Mouse (Mus musculus): ENCODE results near the gene Tmed10.

The Tmed10 gene

GRCm38 (mm10) chr12:85374561-85375272 is at the start of gene Tmed10:
TSS of gene Tmed10 (minus strand) at chr12:85374847.
- DNase-seq = peak; percentile 94

- no peak for DNase-seq
Measured at GRCm38 (mm10) chr12:85423236-85423635, 48.6 kb upstream of the Tmed10 start.

- DNase-seq = peak; percentile 37
Measured at GRCm38 (mm10) chr12:85422536-85422935, 47.9 kb upstream of the Tmed10 start.

GRCm38 (mm10) chr12:85420945-85421344 is 46.3 kb upstream of the Tmed10 start:
- no peak for DNase-seq

GRCm38 (mm10) chr12:85417845-85418244 is 43.2 kb upstream of the Tmed10 start:
- peak; percentile 77 for DNase-seq

GRCm38 (mm10) chr12:85416298-85416697 is 41.7 kb upstream of the Tmed10 start:
- DNase-seq = no peak

GRCm38 (mm10) chr12:85415876-85416275 is 41.2 kb upstream of the Tmed10 start:
- DNase-seq = no peak

GRCm38 (mm10) chr12:85411136-85411535 is 36.5 kb upstream of the Tmed10 start:
- DNase-seq = no peak

- no peak for DNase-seq
Measured at GRCm38 (mm10) chr12:85397960-85398272, 23.3 kb upstream of the Tmed10 start.

- no peak for DNase-seq
Measured at GRCm38 (mm10) chr12:85397063-85397959, 22.7 kb upstream of the Tmed10 start.

GRCm38 (mm10) chr12:85393981-85394380 is 19.3 kb upstream of the Tmed10 start:
- no peak for DNase-seq

- no peak for DNase-seq
Measured at GRCm38 (mm10) chr12:85393526-85393925, 18.9 kb upstream of the Tmed10 start.

GRCm38 (mm10) chr12:85391148-85391547 is 16.5 kb upstream of the Tmed10 start:
- no peak for DNase-seq

- no peak for DNase-seq
Measured at GRCm38 (mm10) chr12:85389204-85390185, 14.8 kb upstream of the Tmed10 start.

GRCm38 (mm10) chr12:85385995-85386375 is 11.3 kb upstream of the Tmed10 start:
- DNase-seq = no peak

- DNase-seq = no peak
Measured at GRCm38 (mm10) chr12:85385329-85385994, 10.8 kb upstream of the Tmed10 start.

GRCm38 (mm10) chr12:85382761-85383680 is 8.4 kb upstream of the Tmed10 start:
- DNase-seq = no peak

GRCm38 (mm10) chr12:85381570-85381969 is 6.9 kb upstream of the Tmed10 start:
- no peak for DNase-seq

- no peak for DNase-seq
Measured at GRCm38 (mm10) chr12:85380942-85381341, 6.3 kb upstream of the Tmed10 start.

- DNase-seq = no peak
Measured at GRCm38 (mm10) chr12:85380308-85380707, 5.7 kb upstream of the Tmed10 start.

GRCm38 (mm10) chr12:85378271-85378670 is 3.6 kb upstream of the Tmed10 start:
- DNase-seq = no peak

Data from kidney, postnatal 10 days (tissue).